ENCODE assay signal across 19 mouse cellular contexts in the genomic region with DNA sequence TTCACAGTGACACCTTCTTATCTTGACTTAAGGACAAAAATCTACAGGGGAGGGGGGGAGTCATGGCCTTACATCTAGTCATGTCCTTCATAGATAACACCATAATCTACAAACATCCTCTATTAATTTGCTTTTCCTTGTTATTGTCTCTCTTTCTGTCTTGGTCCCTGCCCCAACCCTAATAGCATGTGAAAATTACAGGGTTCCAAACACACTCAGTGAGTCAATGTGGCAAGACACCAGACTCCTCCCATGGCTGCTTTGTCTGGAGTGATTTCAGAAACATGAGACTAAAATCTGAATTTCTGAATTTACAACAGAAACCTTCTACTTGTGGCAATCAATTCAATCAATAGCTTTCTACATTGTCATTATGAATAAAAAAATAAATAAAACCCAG.
DNase-seq lines count a peak whose midpoint lies in the region.
"Had no signal": no experiment of that assay in that cellular context is flagged by ENCODE, and none has a peak within 500 bp of the region (broad histone marks: within the 10 kb centered on the region; RNA-seq: fewer than 3 reads in every experiment).

No protein-coding gene starts in this region.

- intact Hi-C loops in gastrocnemius, postnatal 14 days (cut with DNase I; ENCODE audit: low total_unique reads): no loop called here

- peak; percentile 2 for DNase-seq in gastrocnemius, adult 18-20 months (ENCODE audit: low spot score)
- DNase-seq in gastrocnemius, postnatal 14 days: no peak
- DNase-seq in 3T3-L1 (ENCODE audit: low read depth, low spot score): peak; percentile 27
- DNase-seq in NIH3T3 (ENCODE audit: low read depth): peak; percentile 39
- DNase-seq in fibroblast of lung, adult 2 months (ENCODE audit: low read depth): peak; percentile 46
- no peak for DNase-seq in right cerebral cortex, postnatal 36 days (ENCODE audit: low spot score in 2 of 2)
- DNase-seq in urinary bladder, postnatal 4 days (ENCODE audit: low spot score in 2 of 2): no peak
- DNase-seq: adrenal gland, adult 2 months; adrenal gland, postnatal 14 days; cerebellum, adult 11-12 months; cerebellum, adult 8-10 months; cerebellum, postnatal 10 days; cerebellum, postnatal 36 days; embryo, embryonic 11 days; gastrocnemius, postnatal 10 days; heart, adult 11 months; heart, postnatal 10 days; heart, postnatal 36 days; kidney, adult 18-20 months had no signal

Comparison
In these comparisons a context has a peak if more than half of its experiments do, and no peak if none do; other contexts are left out.
1. DNase-seq: peak in gastrocnemius, adult 18-20 months (single experiment), 3T3-L1 (single experiment), NIH3T3 (single experiment) and fibroblast of lung, adult 2 months (single experiment); none in gastrocnemius, postnatal 14 days (single experiment), right cerebral cortex, postnatal 36 days (0 of 2) and urinary bladder, postnatal 4 days (0 of 2).